Mouse (Mus musculus): Measurements from ENCODE around the gene Tsg101.
A peak's percentile ranks its signal among the peaks of the same experiment; 100 is the strongest.
"Not testable (repeated sequence)": the region's sequence is repeated elsewhere in the genome, so short reads cannot be mapped to it uniquely, and the experiment has no call there.

The Tsg101 gene

DNA sequence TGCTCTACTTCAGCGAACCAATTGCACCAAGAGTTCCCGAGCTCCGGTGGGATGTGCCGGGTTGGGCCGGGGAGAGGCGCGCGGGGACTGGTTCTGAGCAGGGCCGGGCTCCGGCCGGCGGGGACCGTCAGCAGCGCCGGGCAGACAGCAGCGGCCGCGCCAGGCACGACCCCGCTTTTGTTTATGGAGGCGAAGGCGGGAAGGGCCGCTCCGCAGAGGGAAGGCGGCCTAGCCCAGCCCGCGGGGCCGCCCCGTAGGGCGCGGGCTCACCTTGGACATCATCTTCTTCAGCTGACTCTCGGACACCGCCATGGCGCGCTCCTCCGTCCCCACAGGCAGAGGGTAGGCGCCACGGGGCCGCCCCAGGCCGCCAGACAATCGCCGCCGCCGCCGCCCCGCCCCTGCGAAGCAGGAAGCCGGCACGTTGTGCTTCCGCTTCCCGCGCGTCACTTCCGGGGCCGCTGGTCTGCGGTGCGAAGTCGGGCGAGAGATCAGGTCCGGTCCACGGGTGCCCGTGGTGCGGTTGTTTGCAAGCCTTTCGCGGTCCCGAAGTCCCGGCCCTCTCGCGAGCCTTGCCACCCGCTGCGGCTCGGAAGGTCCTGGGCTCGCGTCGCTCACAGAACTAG is at the start of gene Tsg101:
TSS of gene Tsg101 (minus strand) at position 419 of the 626 bp plus-strand sequence.
- DNase-seq (ENCODE audit: low spot score), result peak; percentile 82

DNA sequence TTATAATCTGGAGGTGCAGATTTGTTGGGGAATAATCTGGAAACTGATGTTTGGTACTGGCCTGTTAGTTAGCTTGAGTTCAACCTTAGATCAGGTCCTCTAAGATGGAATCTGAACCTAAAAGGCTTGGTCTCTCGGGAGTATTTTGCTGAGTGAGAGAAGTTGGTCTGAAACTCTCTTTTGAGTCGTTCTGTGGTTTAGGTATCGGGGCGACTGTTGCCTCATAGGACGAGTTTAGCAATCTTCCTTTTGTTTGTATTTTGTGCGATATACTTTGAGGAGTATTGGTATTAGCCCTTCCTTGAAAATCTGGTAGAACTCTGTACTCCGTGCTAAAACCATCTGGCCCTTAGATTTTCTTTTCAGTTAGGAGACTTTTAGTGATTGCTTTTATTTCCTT is 44.3 kb upstream of the Tsg101 start:
- DNase-seq (ENCODE audit: low spot score), result no peak

DNA sequence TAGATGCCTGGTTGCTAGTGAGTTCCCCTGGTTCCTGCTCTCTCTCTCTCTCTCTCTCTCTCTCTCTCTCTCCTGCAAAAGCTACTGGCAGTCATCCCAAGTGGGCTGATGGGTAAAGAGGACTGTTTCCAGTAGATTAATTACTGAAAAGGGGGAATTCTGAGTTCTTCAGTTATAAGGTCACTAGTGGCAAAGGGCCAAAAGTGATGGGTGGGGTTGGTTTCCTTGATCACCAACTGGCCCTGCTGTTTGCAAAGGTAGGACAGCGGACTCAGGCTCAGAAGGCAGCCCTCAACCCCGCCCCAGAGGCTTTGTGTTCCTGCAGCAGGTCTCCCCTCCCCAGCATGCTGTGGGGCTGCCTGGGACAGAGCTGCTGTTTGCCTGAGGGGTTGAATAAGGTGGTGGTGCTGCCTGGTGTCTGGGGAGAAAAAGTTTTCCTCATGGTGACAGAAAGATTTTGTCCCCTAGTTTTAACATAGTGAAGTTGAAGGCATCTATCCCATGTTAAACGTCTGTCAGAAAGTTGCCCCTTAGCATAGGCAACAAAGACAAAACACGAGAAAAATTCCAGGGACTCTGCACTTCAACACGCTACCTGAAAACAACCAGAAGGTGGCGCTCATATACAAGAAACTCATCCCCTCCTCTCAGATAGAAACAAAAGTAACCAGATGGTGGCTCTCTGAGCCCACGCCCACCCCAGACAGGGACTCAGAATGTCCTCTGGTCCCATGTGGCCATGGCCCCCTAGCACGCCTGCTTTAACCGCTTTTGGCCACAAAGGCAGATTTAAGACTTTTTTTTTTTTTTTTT is 43.2 kb upstream of the Tsg101 start:
- DNase-seq (ENCODE audit: low spot score), result peak; percentile 44

DNA sequence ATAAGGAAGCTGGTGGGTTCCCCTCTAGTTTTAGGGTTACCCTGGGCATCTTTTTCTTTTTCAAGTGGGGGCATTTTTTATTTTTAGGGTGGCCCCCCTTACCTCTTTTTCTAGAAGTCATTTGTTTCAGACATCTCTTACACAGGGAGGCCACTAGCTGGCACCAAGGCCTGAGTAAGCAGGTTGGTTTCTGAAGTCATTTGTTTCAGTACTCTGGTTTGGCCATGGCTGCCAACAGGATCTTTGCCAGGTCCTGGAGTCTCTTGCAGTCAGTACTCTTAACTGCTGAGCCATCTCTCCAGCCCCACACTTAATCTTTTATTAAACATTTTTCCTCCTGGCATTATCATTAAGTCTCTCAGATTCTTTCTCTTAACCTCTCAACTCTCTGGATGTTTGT is 42.4 kb upstream of the Tsg101 start:
- DNase-seq (ENCODE audit: low spot score), result peak; percentile 20

DNA sequence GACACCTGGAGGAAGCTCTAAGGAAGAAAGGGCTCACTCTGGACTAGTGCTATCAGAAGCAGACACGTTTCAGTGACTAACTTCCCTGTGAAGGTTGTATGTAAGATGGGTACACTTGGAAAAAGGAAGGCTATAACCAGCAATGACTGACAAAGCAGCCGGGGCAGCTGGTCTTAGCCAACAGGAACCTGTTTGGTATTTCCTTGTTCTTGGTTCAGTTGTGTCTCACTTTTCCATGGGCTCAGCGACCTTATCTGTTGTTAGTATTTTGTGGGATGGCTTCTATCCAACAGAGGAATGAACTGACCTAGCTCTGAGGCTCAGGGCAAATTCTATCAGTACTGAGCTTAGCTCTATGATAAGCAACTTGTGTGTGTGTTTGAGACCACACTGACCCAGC is 41.2 kb upstream of the Tsg101 start:
- DNase-seq (ENCODE audit: low spot score), result peak; percentile 39

DNA sequence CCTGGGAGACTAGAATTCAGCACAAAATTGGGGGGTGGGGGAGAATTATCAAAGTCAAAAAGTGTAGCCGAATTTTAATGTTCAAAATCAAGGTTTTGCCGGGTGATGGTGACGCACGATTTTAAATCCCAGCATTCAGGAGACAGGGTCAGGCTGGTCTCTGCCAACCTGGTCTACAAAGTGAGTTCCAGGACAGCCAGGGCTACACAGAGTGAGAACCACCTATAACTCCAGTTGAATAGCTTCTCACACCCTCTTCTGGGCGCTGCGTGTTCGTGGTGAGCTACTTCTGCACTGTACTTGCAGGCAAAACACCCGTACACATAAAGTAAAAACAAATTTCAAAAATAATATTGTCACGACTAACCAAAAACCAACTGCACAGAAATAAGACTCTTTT is 39.1 kb upstream of the Tsg101 start:
- no peak for DNase-seq (ENCODE audit: low spot score)

DNA sequence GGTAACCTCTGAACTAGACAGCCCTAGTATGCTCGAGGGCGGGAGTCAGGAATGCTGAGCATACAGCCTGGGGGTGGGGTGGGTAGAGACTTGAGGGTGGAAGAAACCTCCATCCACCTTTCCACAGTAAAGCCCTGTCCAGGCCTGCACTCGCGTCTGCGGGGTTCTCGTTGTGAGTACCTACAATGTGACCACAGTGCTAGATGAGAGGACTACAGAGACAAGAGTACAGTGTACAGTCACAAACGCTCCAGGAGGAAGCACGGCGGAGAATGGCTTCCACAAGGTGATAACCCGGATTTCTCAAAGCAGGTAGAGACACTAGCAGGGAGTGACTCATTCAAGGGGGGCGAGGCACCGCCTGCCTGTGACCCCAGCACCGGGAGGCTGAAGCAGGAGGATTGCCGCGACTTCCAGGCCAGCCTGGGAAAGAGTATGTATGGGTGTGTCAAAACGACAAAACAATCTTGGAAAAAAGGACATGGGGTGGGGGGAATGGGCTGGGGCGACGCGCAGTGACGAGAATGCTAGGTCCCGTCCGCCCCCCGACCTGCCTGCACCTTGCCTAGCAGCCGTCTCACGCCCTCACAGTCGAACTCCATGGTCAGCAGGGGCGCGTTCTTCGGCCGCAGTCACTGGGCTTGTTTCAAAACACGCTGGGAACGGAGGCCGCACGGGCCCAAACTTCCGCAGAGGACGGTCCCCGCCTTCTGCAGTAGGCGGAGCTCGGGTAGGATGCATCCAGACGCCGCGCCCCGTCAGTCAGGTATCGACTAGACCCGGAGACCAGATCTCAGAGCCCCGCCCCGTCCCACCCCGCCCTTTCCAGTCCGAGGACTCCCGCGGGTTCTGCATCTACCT is 38.3 kb upstream of the Tsg101 start, which contains the start of gene Uevld:
TSS of gene Uevld (minus strand) at position 697 of the 861 bp plus-strand sequence.
- DNase-seq (ENCODE audit: low spot score), result peak; percentile 90

DNA sequence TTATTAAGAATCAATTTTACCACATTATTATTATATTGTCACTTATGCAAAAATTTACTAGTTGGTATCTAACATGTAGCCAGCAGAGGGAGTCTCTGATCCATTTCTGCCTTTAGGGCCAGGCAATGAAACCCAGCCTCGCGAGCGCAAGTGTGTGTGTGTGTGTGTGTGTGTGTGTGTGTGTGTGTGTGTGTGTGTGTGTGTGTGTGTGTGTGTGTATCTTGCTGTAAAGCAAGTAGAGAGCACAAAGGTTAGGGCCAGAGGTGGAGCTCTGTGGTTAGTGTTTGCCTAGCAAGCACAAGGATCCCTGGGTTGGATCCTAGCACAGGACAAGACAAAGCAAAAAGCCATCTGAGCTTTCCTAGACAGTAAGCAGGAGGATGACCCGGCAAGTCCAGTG is 16.1 kb upstream of the Tsg101 start:
- DNase-seq (ENCODE audit: low spot score), result no peak

DNA sequence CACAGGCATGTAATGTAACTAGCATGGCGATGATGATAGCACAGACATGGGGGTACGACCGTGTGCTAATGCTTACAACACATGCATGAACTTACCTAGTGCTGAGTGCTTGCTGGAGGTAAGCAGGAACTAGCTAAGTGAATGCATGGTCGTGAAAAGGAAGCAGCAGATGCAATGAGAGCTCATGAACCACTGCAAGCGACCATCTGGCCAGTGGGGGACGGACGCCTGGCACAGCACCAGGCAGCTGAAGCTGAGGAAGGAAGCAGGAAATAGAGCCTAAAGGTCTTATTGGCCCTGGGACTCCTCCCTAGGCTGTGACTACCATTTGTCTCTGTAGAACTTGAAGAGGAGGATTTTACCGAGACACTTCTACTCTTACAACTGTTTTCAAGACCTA is 15.0 kb upstream of the Tsg101 start:
- no peak for DNase-seq (ENCODE audit: low spot score)

DNA sequence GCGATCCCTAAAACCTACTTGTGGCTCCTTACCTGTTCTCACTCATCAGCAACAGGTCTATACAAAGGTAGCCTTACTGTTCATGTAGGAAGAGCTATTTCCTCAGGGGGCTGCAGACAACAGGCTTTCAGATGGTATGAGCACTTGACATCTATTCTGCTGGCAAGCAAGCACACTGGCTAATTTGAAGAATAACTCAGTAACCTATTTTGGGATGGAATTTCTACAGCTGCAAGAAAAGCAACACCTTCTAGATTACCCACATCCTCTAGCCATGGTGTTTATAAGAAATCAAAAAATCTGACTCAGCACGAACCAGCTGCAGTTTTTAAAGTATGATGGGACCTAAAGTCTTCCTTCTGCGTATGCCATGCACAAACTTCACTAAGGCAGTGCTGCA is 11.6 kb upstream of the Tsg101 start:
- no peak for DNase-seq (ENCODE audit: low spot score)

DNA sequence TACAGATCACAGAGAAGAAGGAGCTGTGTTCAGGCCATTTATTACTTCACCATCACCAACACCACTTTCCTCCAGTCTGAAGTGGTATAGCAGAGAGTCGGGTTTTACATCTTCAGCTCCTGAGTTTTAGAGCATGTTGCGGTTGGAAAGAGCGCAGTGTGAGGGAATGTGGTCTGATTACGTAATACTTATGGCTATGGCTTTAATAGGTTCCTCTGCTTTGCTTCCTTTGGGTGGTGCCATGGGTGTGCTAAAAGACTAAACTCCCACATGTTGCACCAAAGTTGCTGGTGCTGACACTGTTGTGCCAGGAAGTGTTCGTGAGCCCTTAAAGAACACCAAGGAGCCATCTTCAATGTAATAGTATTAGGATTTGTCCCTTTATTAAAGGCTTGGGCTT is 8.5 kb upstream of the Tsg101 start:
- no peak for DNase-seq (ENCODE audit: low spot score)

DNA sequence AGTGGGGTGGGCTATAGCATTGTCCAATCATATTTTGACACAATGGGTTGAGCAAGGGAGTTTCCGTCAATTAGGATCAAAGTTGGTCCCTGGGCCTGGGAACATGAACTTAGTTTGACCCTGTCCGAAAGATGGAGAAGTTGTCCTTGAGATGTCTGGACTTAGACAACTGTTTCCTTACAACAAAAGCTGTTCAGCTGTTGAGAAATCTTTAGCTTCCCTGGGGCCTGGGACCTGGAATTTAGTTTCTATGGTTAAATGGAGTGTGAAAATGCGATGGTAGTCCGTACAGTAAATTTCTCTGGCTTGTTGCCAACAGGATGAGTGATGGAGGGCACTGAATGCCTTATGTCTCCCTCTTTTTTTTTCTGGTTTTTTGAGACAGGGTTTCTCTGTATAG is 2.3 kb upstream of the Tsg101 start:
- no peak for DNase-seq (ENCODE audit: low spot score)

DNA sequence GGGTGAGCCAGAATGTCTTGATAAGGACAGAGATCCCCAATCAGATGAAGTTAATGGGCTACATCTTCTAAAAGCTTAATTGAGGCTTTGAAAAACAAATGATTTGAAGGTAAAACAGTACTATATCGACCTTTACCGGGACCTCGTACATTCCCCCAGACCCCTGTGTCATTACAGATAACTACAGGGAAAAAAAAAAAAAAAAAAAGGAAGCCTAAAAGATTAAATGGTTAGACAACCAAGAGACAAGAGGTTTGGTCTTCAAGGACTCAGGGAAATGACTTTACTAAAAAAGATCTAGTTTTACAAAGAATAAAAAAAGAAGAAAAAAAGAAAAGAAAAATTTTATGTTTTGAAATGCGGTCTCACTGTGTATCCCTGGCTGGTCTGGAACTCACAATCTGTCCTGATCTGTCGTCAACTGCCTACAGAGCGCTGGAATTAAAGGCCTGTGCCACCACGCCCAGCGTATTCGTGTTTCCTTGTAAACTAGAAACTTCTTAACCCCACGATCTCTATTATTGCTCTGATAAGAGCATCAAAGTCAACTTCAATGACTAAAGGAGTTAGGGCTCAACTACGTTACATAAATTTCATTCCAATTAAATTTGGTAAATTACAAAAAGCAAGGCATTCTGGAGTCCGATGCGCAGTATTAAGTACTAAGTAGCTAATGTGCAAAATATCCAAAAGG is 944 bp downstream of the Tsg101 start:
- DNase-seq (ENCODE audit: low spot score), result no peak

DNA sequence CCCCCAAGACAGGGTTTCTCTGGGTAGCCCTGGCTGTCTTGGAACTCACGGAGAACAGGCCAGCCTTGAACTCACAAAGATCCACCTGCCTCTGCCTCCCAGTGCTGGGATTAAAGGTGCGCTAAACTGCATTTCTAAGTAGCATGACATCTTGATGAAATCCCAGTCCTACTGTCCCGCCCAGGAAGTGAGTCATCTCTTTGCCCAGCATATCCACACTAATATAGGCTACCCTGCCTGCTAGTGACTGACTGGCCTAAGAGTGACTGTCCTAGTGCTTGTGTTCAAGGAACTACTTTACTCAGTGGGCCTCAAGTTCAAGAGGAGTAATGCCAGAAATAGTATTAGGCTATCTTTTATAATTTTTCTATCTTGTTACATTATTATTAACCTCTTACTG is 3.4 kb downstream of the Tsg101 start:
- DNase-seq (ENCODE audit: low spot score), result no peak

DNA sequence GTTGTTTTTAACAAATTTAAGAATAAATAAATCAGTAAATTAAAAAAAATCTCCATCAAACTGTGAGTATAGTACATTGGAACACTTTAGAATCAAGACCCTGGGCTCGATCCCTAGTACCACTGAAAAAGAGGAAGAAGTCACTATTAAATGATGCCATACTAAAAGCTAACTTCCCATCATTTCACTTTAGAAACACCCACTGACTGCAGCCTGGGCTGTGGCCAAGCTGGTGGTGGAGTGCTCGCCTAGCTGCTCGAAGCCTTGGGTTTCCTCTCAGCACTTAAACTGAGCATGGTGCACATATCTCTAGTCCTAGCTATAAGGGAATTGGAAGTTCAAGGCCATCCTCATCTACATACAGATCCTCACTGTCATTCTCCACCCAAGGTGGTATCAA is 8.5 kb downstream of the Tsg101 start:
- DNase-seq (ENCODE audit: low spot score), result no peak

DNA sequence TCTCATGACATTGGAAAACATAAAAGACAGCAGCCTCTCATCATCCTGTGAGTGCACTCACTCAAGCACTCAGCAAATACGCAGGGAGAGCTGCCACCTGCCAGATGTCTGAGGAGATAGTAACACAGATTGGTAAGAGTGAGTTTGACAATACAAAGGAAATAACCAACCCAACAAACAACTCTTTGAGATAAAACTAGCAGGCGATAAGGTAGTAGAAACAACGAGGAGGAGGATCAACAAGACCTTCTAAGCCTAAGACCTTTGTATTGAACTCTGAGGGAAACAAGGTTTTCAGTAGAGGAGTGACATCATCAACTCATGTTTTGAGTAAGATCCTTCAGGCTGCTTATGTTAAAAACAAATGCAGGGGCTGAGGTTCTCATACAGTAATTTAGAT is 20.4 kb downstream of the Tsg101 start:
- DNase-seq (ENCODE audit: low spot score), result no peak

DNA sequence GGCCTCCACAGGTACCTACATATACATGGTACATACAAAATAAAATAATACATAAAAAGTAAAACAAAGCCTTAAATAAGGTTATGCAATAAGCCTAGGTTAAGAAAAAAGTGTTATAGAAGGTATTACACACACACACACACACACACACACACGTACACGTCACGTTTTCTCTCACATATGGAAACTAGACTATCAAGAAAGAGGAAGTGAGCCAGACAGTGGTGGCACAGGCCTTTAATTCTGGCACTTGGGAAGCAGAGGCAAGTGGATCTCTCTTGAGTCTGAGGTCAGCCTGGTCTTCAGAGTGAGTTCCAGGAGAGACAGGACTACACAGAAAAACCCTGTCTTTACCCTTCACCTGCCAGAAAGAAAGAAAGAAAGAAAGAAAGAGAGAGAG is 24.3 kb downstream of the Tsg101 start:
- no peak for DNase-seq (ENCODE audit: low spot score)

DNA sequence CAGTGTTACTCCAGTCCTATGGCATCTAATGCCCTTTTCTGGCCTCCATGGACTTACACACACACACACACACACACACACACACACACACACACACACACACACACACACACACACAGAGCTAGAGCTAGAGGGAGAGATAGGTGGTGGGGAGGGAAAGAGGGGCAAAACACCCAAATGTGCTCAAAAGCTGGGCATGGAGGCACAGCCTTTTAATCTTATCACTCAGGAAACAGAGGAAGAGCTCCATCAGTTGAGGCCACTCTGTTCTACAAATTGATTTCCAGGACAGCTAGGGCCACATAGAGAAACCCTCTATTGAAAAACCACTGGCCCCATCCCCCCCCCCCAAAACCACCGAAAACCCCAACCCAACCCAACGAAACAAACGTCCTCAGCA is 36.5 kb downstream of the Tsg101 start:
- DNase-seq (ENCODE audit: low spot score), result no peak

DNA sequence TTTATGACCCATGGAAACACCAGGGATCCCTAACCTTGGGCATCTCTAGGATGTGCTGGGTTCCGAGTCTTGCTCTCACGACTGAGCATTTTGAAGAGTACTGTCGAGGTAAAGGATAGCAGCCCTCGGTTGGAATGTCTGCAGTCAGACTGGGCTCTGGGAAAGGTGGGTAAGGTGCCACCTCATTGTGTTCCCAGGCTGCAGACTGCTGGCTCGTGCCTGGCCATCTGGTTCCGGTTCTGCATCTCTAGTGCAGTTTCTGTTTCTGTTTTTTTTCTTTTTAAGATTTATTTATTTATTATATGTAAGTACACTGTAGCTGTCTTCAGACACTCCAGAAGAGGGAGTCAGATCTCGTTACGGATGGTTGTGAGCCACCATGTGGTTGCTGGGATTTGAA is 37.8 kb downstream of the Tsg101 start:
- DNase-seq (ENCODE audit: low spot score), result not testable (repeated sequence)

DNA sequence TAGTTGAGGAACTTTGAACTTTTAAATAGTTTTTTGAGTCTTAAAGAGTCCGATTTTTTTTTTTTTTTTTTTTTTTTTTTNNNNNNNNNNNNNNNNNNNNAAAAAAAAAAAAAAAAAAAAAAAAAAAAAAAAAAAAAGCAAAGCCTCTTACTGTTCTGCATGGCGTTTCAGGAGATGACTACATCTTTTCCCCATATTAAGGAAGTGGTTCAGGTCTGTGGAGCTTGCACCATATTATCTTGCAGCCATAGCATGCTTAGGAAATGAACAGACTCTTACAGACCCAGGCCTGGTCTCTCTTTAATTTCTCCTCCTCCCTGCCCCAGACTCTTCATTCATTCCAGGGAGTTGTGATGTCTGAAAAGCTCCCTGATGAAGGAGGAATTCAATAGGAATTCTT is 38.8 kb downstream of the Tsg101 start:
- no peak for DNase-seq (ENCODE audit: low spot score)

DNA sequence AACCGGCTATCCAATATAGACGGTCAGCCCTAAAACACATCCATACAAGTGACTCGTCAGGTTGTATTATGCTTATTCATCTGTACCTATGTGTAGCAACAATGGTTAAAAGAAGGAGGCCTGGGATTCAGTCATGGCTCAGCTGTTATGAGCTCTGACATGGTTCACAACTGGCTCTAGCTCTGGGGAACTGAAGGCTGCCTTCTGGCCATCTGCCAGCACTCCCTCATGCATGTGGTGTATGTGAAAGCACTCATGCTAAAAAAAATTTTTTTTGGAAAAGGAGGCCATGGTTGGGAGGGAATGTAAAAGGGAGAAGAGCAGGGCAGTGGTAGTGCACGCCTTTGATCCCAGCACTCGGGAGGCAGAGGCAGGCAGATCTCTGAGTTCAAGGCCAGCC is 39.9 kb downstream of the Tsg101 start:
- DNase-seq (ENCODE audit: low spot score), result no peak

DNA sequence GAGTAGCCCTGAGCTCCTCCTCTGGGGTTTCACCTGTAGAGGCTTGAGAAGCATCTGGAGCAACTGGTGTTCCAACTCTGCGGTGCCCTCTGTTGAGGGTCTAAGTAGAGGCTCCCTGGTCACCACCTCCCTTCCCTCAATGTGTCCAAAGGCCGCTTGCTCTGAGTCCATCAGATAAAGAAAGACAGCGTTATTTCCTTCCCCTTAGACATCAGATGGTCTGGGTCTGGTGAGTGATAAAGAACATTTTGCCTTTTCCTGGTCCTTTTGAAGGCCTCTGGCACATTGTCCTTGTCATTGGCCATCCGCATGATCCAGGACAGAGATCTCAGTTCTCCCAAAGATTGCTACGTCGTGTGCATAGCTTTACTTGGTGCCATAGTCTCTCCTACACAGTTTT is 42.5 kb downstream of the Tsg101 start:
- DNase-seq (ENCODE audit: low spot score), result no peak

All from ovary, adult 18-20 months (tissue).